Mouse (Mus musculus): Measurements from ENCODE around the gene Pax2.

GRCm38 (mm10) chr19:44837426-44838205 is 81.8 kb downstream of the Pax2 start:
- no peak for TF ChIP-seq POLR2A (IDR thresholded peaks at IDR 0.05; ENCODE audit: insufficient read depth, low read depth, low read length)
- TF ChIP-seq CTCF (IDR thresholded peaks at IDR 0.05; ENCODE audit: insufficient read depth, low read depth, low read length) = no peak
